Mouse (Mus musculus): ENCODE data around the gene S100a4. TPM values are rescaled to one million over a fixed set of nuclear protein-coding genes. Genes with fewer than 3 reads are reported as not detected.

Gene S100a4
- polyA plus RNA-seq (2015; fragmentation: Nextera tagmentation; extraction: Ambion mirVana): 14.1 and 14.6 TPM in 2 replicates

GRCm38 (mm10) chr3:90603623-90604022 is at the start of gene S100a4:
Gene S100a4, plus strand, starts transcription at chr3:90603771.

DNA sequence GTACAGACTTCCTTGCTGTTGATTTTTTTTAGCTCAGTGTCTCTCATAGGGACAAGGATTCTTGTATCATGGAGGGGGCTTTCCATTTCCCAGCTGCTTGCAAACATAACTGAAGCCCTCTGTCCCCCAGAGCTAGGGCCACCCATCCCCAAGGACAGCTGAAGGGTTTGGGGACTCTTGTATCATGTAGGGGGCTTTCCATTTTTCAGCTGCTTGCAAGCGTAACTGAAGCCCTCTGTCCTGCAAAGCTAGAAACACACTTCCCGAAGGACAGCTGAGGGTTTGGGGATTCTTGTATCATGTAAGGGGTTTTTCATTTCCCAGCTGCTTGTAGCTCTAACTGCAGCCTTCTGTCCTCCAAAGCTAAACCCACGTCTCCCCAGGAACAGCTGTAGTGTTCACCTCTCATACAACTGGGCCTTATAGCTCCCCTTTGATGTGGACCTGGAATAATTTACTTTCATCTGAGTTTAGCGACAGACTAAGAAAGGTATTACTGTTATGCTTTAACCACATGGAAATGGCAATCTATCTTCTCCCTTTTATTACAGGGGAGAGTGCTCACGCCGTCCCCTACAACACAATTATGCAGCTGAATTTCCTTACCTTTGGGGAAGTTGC is 43.5 kb upstream of the S100a4 start, which contains the start of gene S100a3:
Gene S100a3, plus strand, starts transcription at position 571 of the 621 bp plus-strand sequence.

DNA sequence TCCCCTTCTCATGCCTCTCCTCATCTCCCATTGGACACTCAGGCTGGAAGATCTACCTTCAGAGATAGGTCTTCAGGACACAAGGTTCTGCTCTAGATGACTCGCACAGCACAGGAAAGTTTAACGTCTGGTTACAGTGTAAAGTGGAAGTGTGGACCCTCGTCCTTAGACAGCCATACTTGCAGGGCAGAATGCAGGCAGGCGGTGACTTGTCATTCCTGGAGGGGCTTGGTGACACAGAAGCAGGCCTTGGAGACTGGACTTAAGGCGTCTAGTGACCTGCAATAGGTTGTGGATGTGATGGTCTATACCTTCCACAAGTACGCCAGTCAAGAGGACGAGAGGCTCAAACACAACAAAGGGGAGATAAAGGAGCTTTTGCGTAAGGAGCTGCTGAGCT is 13.6 kb upstream of the S100a4 start, which contains the start of gene S100a2:
Gene S100a2, plus strand, starts transcription at position 301 of the 400 bp plus-strand sequence.

DNA sequence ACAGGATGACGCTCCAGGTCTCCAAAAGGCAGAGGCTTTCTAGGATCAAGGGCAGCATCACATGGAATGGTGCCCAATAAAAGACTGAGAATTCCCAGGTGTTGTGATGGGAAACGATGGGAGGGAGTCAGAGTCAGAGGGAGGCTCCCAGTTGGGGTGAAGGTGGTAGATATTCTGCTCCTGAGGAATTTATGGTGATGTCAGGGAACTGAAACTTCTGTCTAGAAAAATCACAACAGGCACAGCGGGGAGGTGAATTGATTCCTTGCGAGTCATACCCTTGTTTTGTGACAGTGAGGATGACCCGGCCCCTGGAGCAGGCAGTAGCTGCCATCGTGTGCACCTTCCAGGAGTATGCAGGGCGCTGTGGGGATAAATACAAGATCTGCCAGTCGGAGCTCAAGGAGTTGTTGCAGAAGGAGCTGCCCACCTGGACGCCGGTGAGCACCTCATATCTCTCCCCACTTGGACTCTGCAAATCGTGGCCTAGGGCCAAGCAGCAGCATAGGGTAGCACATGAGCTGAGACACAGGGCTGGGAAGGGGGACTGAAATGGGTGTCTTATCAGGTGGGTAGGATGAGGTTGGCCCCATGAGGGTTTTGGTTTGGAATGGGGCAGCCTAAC is 2.0 kb upstream of the S100a4 start, which contains the start of gene Gm42674:
Gene Gm42674, plus strand, starts transcription at position 419 of the 625 bp plus-strand sequence.

DNA sequence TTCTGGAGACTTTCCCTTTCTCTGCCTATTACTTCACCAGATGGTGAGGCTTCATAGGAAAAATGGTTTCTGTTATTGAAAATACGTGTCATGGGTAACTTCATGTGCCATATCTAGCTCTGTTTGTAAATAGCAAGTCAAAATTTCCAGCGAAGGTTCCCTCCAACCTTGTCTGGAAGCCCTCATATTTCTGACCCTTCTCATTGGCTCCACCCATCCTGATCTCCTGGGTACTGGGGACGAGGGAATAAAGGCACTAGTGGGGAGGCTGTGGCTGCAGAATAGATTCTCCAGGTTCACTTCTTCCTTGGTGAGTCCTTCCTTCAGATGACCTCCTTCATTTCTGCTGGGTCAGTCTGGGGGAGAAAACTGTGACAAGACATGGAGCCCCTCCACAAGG is 4.7 kb downstream of the S100a4 start, which contains the start of gene S100a5:
Gene S100a5, plus strand, starts transcription at position 301 of the 400 bp plus-strand sequence.

GRCm38 (mm10) chr3:90612728-90613291 is 9.2 kb downstream of the S100a4 start, which contains the start of gene S100a6:
Gene S100a6, plus strand, starts transcription at chr3:90612882.

GRCm38 (mm10) chr3:90653717-90654116 is 50.1 kb downstream of the S100a4 start, which contains the start of gene S100a7a:
Gene S100a7a, plus strand, starts transcription at chr3:90654017.

Other genes with a start within 250 kb of the S100a4 start
- gene Slc27a3, start 213.8 kb upstream of the S100a4 start, polyA plus RNA-seq (2015; fragmentation: Nextera tagmentation; extraction: Ambion mirVana): 2.9 and 4.0 TPM in 2 replicates
- gene Ints3, start 170.1 kb upstream of the S100a4 start, polyA plus RNA-seq (2015; fragmentation: Nextera tagmentation; extraction: Ambion mirVana): 9.1 and 9.9 TPM in 2 replicates
- gene Npr1, start 137.9 kb upstream of the S100a4 start, polyA plus RNA-seq (2015; fragmentation: Nextera tagmentation; extraction: Ambion mirVana): 7.6 and 8.8 TPM in 2 replicates
- 58.2 and 62.9 TPM in 2 replicates for gene Ilf2, start 127.6 kb upstream of the S100a4 start, polyA plus RNA-seq (2015; fragmentation: Nextera tagmentation; extraction: Ambion mirVana)
- gene Snapin, start 112.7 kb upstream of the S100a4 start, polyA plus RNA-seq (2015; fragmentation: Nextera tagmentation; extraction: Ambion mirVana): 118 and 120 TPM in 2 replicates
- 66.7 and 74.5 TPM in 2 replicates for gene Chtop, start 94.3 kb upstream of the S100a4 start, polyA plus RNA-seq (2015; fragmentation: Nextera tagmentation; extraction: Ambion mirVana)
- 49.4 and 84.8 TPM in 2 replicates for gene S100a1, start 89.4 kb upstream of the S100a4 start, polyA plus RNA-seq (2015; fragmentation: Nextera tagmentation; extraction: Ambion mirVana)
- 55.8 and 71.4 TPM in 2 replicates for gene S100a13, start 89.3 kb upstream of the S100a4 start, polyA plus RNA-seq (2015; fragmentation: Nextera tagmentation; extraction: Ambion mirVana)
- gene S100a14, start 76.9 kb upstream of the S100a4 start, polyA plus RNA-seq (2015; fragmentation: Nextera tagmentation; extraction: Ambion mirVana): 4.5 TPM in 1 of 2 replicates, not detected in the other
- 130 and 181 TPM in 2 replicates for gene S100a16, start 66.5 kb upstream of the S100a4 start, polyA plus RNA-seq (2015; fragmentation: Nextera tagmentation; extraction: Ambion mirVana)
- 1.2 TPM in 2 replicates for gene S100a3, start 43.2 kb upstream of the S100a4 start, polyA plus RNA-seq (2015; fragmentation: Nextera tagmentation; extraction: Ambion mirVana)
- gene S100a2, start 13.5 kb upstream of the S100a4 start, polyA plus RNA-seq (2015; fragmentation: Nextera tagmentation; extraction: Ambion mirVana): not detected in 2 replicates
- not detected in 2 replicates for gene Gm42674, start 1.9 kb upstream of the S100a4 start, polyA plus RNA-seq (2015; fragmentation: Nextera tagmentation; extraction: Ambion mirVana)
- gene S100a5, start 4.8 kb downstream of the S100a4 start, polyA plus RNA-seq (2015; fragmentation: Nextera tagmentation; extraction: Ambion mirVana): not detected in 2 replicates
- 205 and 259 TPM in 2 replicates for gene S100a6, start 9.1 kb downstream of the S100a4 start, polyA plus RNA-seq (2015; fragmentation: Nextera tagmentation; extraction: Ambion mirVana)
- not detected in 2 replicates for gene S100a7a, start 50.2 kb downstream of the S100a4 start, polyA plus RNA-seq (2015; fragmentation: Nextera tagmentation; extraction: Ambion mirVana)
- 18.5 and 28.7 TPM in 2 replicates for gene S100a8, start 65.2 kb downstream of the S100a4 start, polyA plus RNA-seq (2015; fragmentation: Nextera tagmentation; extraction: Ambion mirVana)
- gene S100a9, start 92.0 kb downstream of the S100a4 start, polyA plus RNA-seq (2015; fragmentation: Nextera tagmentation; extraction: Ambion mirVana): 8.7 and 17.2 TPM in 2 replicates
- gene Pglyrp4, start 123.1 kb downstream of the S100a4 start, polyA plus RNA-seq (2015; fragmentation: Nextera tagmentation; extraction: Ambion mirVana): 0.15 TPM in 1 of 2 replicates, not detected in the other
- gene Gm5849, start 174.1 kb downstream of the S100a4 start, polyA plus RNA-seq (2015; fragmentation: Nextera tagmentation; extraction: Ambion mirVana): not detected in 2 replicates